Mouse (Mus musculus): ENCODE data around the gene Optn.

DNA sequence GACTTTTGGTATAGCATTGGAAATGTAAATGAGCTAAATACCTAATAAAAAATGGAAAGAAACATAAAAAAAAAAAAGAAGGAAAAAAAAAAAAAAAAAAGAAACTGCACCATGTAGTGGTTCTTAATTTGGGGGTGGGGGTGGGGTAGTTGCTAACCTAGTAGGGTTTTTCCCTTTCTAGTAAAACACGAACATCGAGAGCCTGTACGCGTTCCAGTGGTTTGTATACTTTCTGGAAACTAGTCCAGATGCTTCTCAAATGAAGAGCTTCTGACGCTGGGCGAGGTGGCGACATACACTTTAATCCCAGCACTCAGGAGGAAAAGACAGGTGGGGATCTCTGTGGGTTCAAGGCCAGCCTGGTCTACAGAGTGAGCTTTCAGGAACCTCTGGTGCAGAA lies 46.9 kb downstream of the Optn start:
- TF ChIP-seq CTCF (conservative IDR thresholded peaks at IDR 0.05; ENCODE audit: insufficient read depth, insufficient read length, low read depth, low read length) (no peak), POLR2A (IDR thresholded peaks at IDR 0.05; ENCODE audit: low read depth, low read length) (no peak)
